Mouse (Mus musculus) lung, embryonic 15.5 days (tissue): ENCODE data around the gene Tomm7. TPM values are rescaled to one million over a fixed set of nuclear protein-coding genes. Genes with fewer than 3 reads are reported as not detected.
"Not testable (repeated sequence)": the region's sequence is repeated elsewhere in the genome, so short reads cannot be mapped to it uniquely, and the experiment has no call there.

Experiments used
- ATAC-seq: fragments of 200-750 bp; cut with Nextera tagmentation; 2 replicates; pipeline ENCODE4 v1.8.0; 2017; ENCODE audit warnings: moderate number of reproducible peaks, borderline replicate concordance; ENCODE audit not compliant: low FRiP score, low TSS enrichment; ENCODE audit errors: extremely low read depth
- H3K27ac ChIP-seq: fragments of 300-500 bp; sonication (generic); 2 replicates; pipeline ENCODE4 v1.5.1; 2015; ENCODE audit warnings: moderate library complexity, mild to moderate bottlenecking, inconsistent platforms
- H3K27me3 ChIP-seq: fragments of 300-500 bp; sonication (generic); 2 replicates; pipeline ENCODE4 v1.6.1; 2015; ENCODE audit warnings: inconsistent platforms
- H3K36me3 ChIP-seq: fragments of 300-500 bp; sonication (generic); 2 replicates; pipeline ENCODE4 v1.6.1; 2015; ENCODE audit warnings: inconsistent platforms
- H3K4me1 ChIP-seq: fragments of 300-500 bp; sonication (generic); 2 replicates; pipeline ENCODE4 v1.6.1; 2015; ENCODE audit warnings: inconsistent platforms
- H3K4me2 ChIP-seq: fragments of 300-500 bp; sonication (generic); 2 replicates; pipeline ENCODE4 v1.6.1; 2015; ENCODE audit warnings: inconsistent platforms, mild to moderate bottlenecking, moderate library complexity
- H3K4me3 ChIP-seq: fragments of 300-500 bp; sonication (generic); 2 replicates; pipeline ENCODE4 v1.5.1; 2015; ENCODE audit warnings: mild to moderate bottlenecking, inconsistent platforms
- H3K9ac ChIP-seq: fragments of 300-500 bp; sonication (generic); 2 replicates; pipeline ENCODE4 v1.6.1; 2015; ENCODE audit warnings: inconsistent platforms
- H3K9me3 ChIP-seq: fragments of 300-500 bp; sonication (generic); 2 replicates; pipeline ENCODE4 v1.6.1; 2016; ENCODE audit warnings: inconsistent platforms
- WGBS: fragments of 180-500 bp; shearing (Covaris S2); methylation state at CpG from one replicate; pipeline ENCODE4 v1.1.7; 2015; 5-methylcytosine and 5-hydroxymethylcytosine counted together
- polyA plus RNA-seq: library from polyadenylated mRNA; unstranded; fragments of >200 nt; fragmentation: Nextera tagmentation; extraction: Ambion mirVana; gene quantifications from 2 replicates; pipeline ENCODE4 v1.2.1, GENCODE M21; 2015

Tomm7 gene
- polyA plus RNA-seq, 1 experiment from 2014 or later, result 102 TPM

GRCm38 (mm10) chr5:23862291-23862690 lies 18.3 kb upstream of the Tomm7 start:
- no peak overlapping the region for H3K4me2 ChIP-seq
- WGBS, result 34% methylated on average over 5 of the region's 5 CpGs

GRCm38 (mm10) chr5:23861721-23862120 lies 17.8 kb upstream of the Tomm7 start:
- H3K4me1 ChIP-seq, result peaks cover 20% of the 10 kb centered on the region
- H3K4me2 ChIP-seq, result no peak overlapping the region
- H3K9ac ChIP-seq, result no peak overlapping the region
- H3K36me3 ChIP-seq, result peaks cover 29% of the 10 kb centered on the region
- no peak overlapping the region for H3K4me3 ChIP-seq
- no peaks in the 10 kb centered on the region for H3K27me3 ChIP-seq
- WGBS, result 84% methylated on average over 9 of the region's 9 CpGs
- no peak for ATAC-seq
- no peaks in the 10 kb centered on the region for H3K9me3 ChIP-seq
- H3K27ac ChIP-seq, result no peak overlapping the region

More at GRCm38 (mm10) chr5:23862291-23862690, 18.3 kb upstream of the Tomm7 start:
- no peak overlapping the region for H3K27ac ChIP-seq
- no peaks in the 10 kb centered on the region for H3K27me3 ChIP-seq
- peak; percentile 39; the same call in 1 of the 2 replicates for ATAC-seq
- peaks cover 24% of the 10 kb centered on the region for H3K36me3 ChIP-seq
- no peak overlapping the region for H3K9ac ChIP-seq
- H3K4me1 ChIP-seq, result peaks cover 20% of the 10 kb centered on the region
- H3K4me3 ChIP-seq, result no peak overlapping the region
- no peaks in the 10 kb centered on the region for H3K9me3 ChIP-seq

GRCm38 (mm10) chr5:23859896-23860295 lies 15.9 kb upstream of the Tomm7 start:
- Histone ChIP-seq H3K9me3 (no peaks in the 10 kb centered on the region), H3K27ac (no peak overlapping the region), H3K4me1 (peaks cover 20% of the 10 kb centered on the region), H3K4me2 (no peak overlapping the region), H3K27me3 (no peaks in the 10 kb centered on the region), H3K36me3 (peaks cover 48% of the 10 kb centered on the region), H3K4me3 (no peak overlapping the region), H3K9ac (no peak overlapping the region)
- ATAC-seq, result no peak
- WGBS, result 86% methylated on average over 5 of the region's 5 CpGs

DNA sequence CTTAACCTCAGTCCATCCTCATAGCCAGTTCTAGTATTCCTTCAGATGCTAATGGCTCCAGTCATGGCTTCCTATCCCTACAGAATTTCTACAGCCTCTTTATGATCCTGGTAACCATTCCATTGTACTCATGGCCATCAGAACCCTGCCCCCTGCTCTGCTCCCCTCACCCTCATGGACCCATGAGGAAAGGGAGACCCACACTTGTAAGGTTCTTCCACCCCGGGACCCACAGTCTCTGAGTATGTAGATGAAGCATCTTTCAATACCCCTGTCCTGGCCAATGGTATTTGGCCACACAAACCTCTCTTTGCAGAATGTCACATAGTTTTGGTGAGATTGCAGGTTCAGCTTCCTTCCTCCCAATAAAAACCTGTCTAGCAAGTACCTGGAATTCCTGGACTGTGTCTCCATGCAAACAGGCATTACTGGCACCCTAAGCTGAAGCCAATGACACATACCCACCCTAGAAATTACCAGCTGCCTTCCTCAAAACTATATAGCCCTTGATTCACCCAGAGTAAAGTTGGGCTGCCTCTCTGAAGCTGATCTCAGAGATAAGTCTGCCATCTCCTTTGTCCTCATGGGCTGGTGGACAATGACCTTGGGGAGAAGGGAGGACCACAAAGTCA lies 15.2 kb upstream of the Tomm7 start:
- WGBS, result 79% methylated on average over 1 of the region's 1 CpGs
- Histone ChIP-seq H3K4me1 (peaks cover 20% of the 10 kb centered on the region), H3K4me2 (no peak overlapping the region), H3K9me3 (no peaks in the 10 kb centered on the region), H3K36me3 (peaks cover 55% of the 10 kb centered on the region), H3K4me3 (no peak overlapping the region), H3K27me3 (no peaks in the 10 kb centered on the region), H3K27ac (no peak overlapping the region), H3K9ac (no peak overlapping the region)
- ATAC-seq, result no peak

DNA sequence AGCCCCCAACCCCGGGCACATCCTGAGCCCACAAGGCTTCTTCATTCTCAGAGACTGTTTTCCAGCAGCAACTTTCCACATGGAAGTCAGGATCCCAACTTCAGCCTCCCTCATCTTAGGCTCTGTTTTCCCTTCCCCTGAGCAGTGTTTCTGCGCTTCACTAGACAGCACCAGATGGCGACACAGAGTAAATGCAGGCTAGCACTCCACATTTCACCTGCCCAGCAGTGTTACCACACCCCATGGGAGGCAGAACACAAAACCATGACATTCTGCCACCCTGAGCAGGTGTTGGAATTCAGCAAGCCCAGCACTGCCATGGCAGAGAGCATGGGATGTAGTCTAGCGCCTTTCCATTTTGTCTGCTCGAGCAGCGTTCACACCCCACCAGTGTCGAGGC lies 14.7 kb upstream of the Tomm7 start:
- Histone ChIP-seq H3K27ac (no peak overlapping the region), H3K9ac (no peak overlapping the region), H3K4me2 (no peak overlapping the region), H3K4me3 (no peak overlapping the region), H3K36me3 (peaks cover 60% of the 10 kb centered on the region), H3K9me3 (no peaks in the 10 kb centered on the region), H3K27me3 (no peaks in the 10 kb centered on the region), H3K4me1 (peaks cover 18% of the 10 kb centered on the region)
- 77% methylated on average over 7 of the region's 7 CpGs for WGBS
- ATAC-seq, result no peak

DNA sequence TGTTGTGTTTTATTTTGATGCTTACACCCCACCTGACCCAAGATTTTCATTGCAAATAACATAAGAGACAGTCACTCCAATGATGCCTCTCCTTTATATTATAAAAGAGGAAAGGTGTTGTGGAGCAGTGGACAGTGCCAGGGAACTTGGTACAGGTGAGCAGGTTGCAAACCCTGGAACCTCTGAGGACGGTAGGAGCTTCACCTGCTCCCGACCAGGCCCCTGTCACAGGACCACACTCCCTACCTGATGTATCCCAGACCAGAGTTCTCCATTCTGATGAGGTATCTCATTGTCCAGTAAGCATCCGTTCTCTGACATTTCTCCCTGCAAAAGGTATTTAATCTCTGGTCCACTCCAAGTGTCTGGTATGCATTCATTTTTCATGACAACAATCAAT lies 14.0 kb upstream of the Tomm7 start:
- Histone ChIP-seq H3K4me1 (peaks cover 14% of the 10 kb centered on the region), H3K9me3 (no peaks in the 10 kb centered on the region), H3K36me3 (peaks cover 67% of the 10 kb centered on the region), H3K4me3 (no peak overlapping the region), H3K4me2 (no peak overlapping the region), H3K27me3 (no peaks in the 10 kb centered on the region), H3K27ac (no peak overlapping the region), H3K9ac (no peak overlapping the region)
- no peak for ATAC-seq
- WGBS, result 62% methylated on average over 3 of the region's 3 CpGs

- Histone ChIP-seq H3K9me3 (no peaks in the 10 kb centered on the region), H3K4me3 (no peak overlapping the region), H3K4me1 (peaks cover 12% of the 10 kb centered on the region), H3K4me2 (no peak overlapping the region), H3K36me3 (peaks cover 75% of the 10 kb centered on the region), H3K27me3 (no peaks in the 10 kb centered on the region), H3K9ac (no peak overlapping the region), H3K27ac (no peak overlapping the region)
- ATAC-seq, result no peak
Observed at GRCm38 (mm10) chr5:23857189-23857588, 13.2 kb upstream of the Tomm7 start.

GRCm38 (mm10) chr5:23856164-23856563 lies 12.2 kb upstream of the Tomm7 start:
- Histone ChIP-seq H3K27ac (no peak overlapping the region), H3K36me3 (peaks cover 76% of the 10 kb centered on the region)
- 94% methylated on average over 1 of the region's 1 CpGs for WGBS

GRCm38 (mm10) chr5:23855484-23855883 lies 11.5 kb upstream of the Tomm7 start:
- Histone ChIP-seq H3K9ac (no peak overlapping the region), H3K4me2 (no peak overlapping the region), H3K9me3 (no peaks in the 10 kb centered on the region), H3K27ac (no peak overlapping the region), H3K36me3 (peaks cover 72% of the 10 kb centered on the region), H3K4me1 (peaks cover 13% of the 10 kb centered on the region), H3K4me3 (no peak overlapping the region), H3K27me3 (no peaks in the 10 kb centered on the region)
- 91% methylated on average over 6 of the region's 6 CpGs for WGBS
- no peak for ATAC-seq

More at GRCm38 (mm10) chr5:23856164-23856563, 12.2 kb upstream of the Tomm7 start:
- no peak for ATAC-seq
- no peak overlapping the region for H3K4me3 ChIP-seq
- no peaks in the 10 kb centered on the region for H3K27me3 ChIP-seq
- no peak overlapping the region for H3K4me2 ChIP-seq
- H3K9me3 ChIP-seq, result no peaks in the 10 kb centered on the region
- peaks cover 13% of the 10 kb centered on the region for H3K4me1 ChIP-seq
- no peak overlapping the region for H3K9ac ChIP-seq

DNA sequence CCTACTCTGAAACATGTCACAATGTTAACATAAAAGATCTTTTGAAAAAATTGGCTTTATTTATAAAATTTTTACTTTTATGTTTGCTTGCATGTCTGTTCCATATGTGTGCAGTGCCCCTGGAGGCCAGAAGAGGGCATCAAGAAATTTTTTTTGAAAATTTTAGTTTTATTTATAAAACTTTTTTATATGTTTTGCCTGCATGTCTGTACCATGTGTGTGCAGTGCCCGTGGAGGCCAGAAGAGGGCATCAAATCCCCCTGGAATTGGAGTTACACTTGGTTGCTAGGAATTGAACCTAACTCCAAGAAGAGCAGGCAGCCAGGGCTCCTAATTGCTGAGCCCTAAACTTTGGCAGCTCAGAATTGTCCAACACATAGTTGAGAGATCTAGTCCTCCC lies 9.0 kb upstream of the Tomm7 start:
- H3K4me2 ChIP-seq, H3K4me3 ChIP-seq, H3K9me3 ChIP-seq, H3K27me3 ChIP-seq, ATAC-seq, H3K27ac ChIP-seq, H3K9ac ChIP-seq: not testable (repeated sequence)
- Histone ChIP-seq H3K36me3 (peaks cover 59% of the 10 kb centered on the region), H3K4me1 (peaks cover 13% of the 10 kb centered on the region)
- 100% methylated on average over 1 of the region's 1 CpGs for WGBS

DNA sequence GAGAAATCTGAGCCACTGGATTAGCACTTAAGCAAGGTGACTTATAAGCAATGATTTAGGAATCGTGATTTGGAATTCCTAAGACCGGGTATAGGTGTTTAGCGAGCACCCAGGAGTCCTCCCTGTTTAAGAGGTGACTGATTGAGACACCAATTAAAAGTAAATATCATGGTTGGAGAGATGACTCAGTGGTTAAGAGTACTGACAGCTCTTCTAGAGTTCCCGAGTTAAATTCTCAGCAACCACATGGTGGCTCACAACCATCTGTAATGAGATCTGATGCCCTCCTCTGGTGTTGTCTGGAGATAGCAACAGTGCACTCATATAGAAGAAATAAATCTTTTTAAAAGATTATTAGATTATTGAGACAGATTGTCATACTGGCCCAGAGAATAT lies 7.2 kb upstream of the Tomm7 start:
- H3K9me3 ChIP-seq, ATAC-seq, H3K27me3 ChIP-seq: not testable (repeated sequence)
- peaks cover 41% of the 10 kb centered on the region for H3K36me3 ChIP-seq
- peak overlapping the region; percentile 91 for H3K9ac ChIP-seq
- peak overlapping the region; percentile 97 for H3K4me3 ChIP-seq
- peaks cover 13% of the 10 kb centered on the region for H3K4me1 ChIP-seq
- 2% methylated on average over 4 of the region's 4 CpGs for whole genome bisulfite sequencing
- peak overlapping the region; percentile 74 for H3K4me2 ChIP-seq
- peak overlapping the region; percentile 76 for H3K27ac ChIP-seq

DNA sequence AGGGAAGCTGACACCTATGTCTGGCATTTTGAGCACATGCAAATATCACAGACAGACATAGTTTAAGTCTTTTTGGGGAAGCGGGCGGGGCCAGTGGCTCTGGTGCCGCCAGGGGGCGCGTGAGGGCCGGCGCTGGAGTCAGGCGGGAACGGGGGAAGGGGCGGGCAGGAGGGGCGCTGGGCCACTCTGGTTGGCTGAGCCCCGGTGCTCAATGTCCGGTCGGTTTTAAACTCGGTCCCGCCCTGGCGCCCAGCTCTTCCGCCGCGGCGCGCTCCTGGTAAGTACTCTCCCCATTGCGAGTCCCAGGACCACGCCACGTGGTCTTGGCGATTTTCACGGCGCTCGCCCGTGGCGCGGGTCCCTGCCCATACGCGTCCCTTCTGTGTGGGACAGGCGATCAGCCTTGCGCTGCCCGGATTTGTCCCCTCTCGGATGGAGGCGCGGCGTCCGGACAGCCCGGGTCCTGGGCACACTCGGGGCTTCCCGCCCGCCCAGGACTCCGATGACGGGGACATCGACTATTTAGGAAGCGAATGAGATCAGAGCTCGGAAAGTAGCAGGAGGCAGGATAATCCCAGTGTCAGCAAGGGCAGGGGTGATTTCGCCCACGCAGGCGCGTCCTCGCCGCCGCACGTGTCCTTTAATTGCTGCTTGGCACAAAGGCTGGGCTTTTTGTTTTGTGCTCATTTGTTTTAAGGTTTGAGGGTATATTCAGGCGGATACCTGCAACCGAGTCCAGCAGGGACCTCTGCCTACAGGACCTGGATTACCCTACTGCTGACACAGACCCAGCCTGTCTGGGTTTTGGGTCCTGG lies 6.6 kb upstream of the Tomm7 start:
- whole genome bisulfite sequencing, result under 1% methylated on average over 61 of the region's 61 CpGs
- Histone ChIP-seq H3K9me3 (no peaks in the 10 kb centered on the region), H3K4me1 (peaks cover 13% of the 10 kb centered on the region), H3K9ac (peak overlapping the region; percentile 91), H3K27ac (peak overlapping the region; percentile 76), H3K36me3 (peaks cover 35% of the 10 kb centered on the region), H3K4me3 (peak overlapping the region; percentile 97), H3K27me3 (no peaks in the 10 kb centered on the region), H3K4me2 (peak overlapping the region; percentile 74)
- peak; percentile 98 for ATAC-seq
